Mouse (Mus musculus): ENCODE measurements at regions not wholly inside any gene's neighbourhood (a gene's known extent, or its start where the extent isn't known, plus 50 kb on each side); places are given as distances from the start of the nearest gene placed in this dataset.

DNA sequence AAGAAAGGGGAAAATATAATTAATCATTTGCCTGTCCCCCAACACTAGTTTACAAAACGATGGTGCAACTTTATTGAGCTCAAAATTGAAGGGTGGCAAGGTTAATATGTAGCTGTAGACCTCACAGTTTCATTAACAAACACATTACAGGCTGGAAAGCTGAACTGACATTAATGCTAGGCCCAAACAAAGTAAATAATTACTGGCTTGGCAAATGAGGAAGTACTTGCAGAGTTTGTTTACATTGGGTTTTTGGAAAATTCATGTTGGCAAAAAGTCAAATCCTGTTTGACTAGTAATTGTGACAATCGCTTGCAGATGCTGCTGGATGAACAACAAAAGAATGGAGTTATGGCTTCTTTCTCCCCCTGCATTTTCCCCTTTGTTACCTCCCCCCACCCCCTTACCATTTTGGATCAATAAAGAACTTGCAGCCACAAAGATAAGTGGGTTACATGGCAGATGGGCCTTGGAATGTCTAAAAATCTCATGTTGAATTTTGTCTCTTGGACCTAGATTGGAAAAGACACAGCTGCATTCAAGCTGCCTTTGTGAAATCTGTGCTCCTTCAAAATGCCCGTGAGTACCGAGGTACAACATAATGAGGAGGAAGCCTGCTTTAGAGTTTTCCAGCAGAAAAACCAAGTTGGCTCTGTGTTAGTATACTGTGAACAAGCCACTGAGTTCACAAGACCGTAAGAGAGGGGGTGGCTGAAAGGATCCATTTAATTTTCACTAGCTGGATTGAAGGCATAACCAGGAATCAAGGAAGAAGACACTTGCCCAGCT is 331.3 kb upstream of the BC052040 start:
- TF ChIP-seq POLR2A (IDR thresholded peaks at IDR 0.05; ENCODE audit: low read depth, low read length) (no peak), CTCF (conservative IDR thresholded peaks at IDR 0.05; ENCODE audit: insufficient read depth, insufficient read length, low read depth, low read length) (no peak)
